Mouse (Mus musculus): ENCODE results near the gene Upf1.

GRCm38 (mm10) chr8:70396184-70396583 lies 43.1 kb upstream of the Upf1 start:
- TF ChIP-seq CTCF (IDR thresholded peaks at IDR 0.05) (no peak), EP300 (IDR thresholded peaks at IDR 0.05) (no peak)
